Mouse (Mus musculus) E14TG2a.4 (cell line): ENCODE data around the gene Kcnab1.

ENCODE experiments used
- H3K27me3 ChIP-seq: 2 replicates; pipeline ENCODE4 v1.6.1; 2014; ENCODE audit warnings: low read length, control low read depth; ENCODE audit not compliant: insufficient read depth
- H3K36me3 ChIP-seq: 2 replicates; pipeline ENCODE4 v1.6.1; 2014; ENCODE audit warnings: low read length, control low read depth; ENCODE audit not compliant: insufficient read depth
- H3K4me1 ChIP-seq: replicated peaks from 2 replicates; pipeline ENCODE4 v1.6.1; 2014; ENCODE audit warnings: low read depth, low read length, control low read depth
- H3K4me3 ChIP-seq: replicated peaks from 2 replicates; pipeline ENCODE4 v1.5.1; 2014; ENCODE audit warnings: mild to moderate bottlenecking, low read length
- H3K9me3 ChIP-seq: 2 replicates; pipeline ENCODE4 v1.6.1; 2014; ENCODE audit warnings: low read length, control low read depth
- CTCF ChIP-seq: conservative IDR thresholded peaks from 2 replicates; pipeline ENCODE4 v1.5.1; 2014; ENCODE audit warnings: low read length
- NANOG ChIP-seq: IDR thresholded peaks from 2 replicates; pipeline ENCODE4 v1.6.1; 2014; ENCODE audit warnings: borderline replicate concordance, low read length, mixed read lengths
- POU5F1 ChIP-seq: IDR thresholded peaks from 2 replicates; pipeline ENCODE4 v1.6.1; 2014; ENCODE audit warnings: low read length, borderline replicate concordance

The Kcnab1 gene

GRCm38 (mm10) chr3:65374729-65375128, 265.5 kb downstream of the Kcnab1 start:
- H3K27me3 ChIP-seq = no peaks in the 10 kb centered on the region
- TF ChIP-seq NANOG = no peak
- peaks cover 25% of the 10 kb centered on the region for H3K4me1 ChIP-seq
- H3K4me3 ChIP-seq = no peak overlapping the region
- H3K9me3 ChIP-seq = peaks cover 4% of the 10 kb centered on the region; the same call in 1 of the 2 replicates
- H3K36me3 ChIP-seq = peaks cover 76% of the 10 kb centered on the region

GRCm38 (mm10) chr3:65378724-65379123, 269.5 kb downstream of the Kcnab1 start:
- Histone ChIP-seq H3K27me3 (no peaks in the 10 kb centered on the region), H3K9me3 (no peaks in the 10 kb centered on the region), H3K4me1 (peaks cover 18% of the 10 kb centered on the region), H3K36me3 (peaks cover 76% of the 10 kb centered on the region), H3K4me3 (no peak overlapping the region)
- no peak for TF ChIP-seq CTCF
- no peak for TF ChIP-seq POU5F1
- TF ChIP-seq NANOG = no peak

- no peak overlapping the region for H3K4me3 ChIP-seq
- H3K4me1 ChIP-seq = peaks cover 6% of the 10 kb centered on the region
- H3K27me3 ChIP-seq = no peaks in the 10 kb centered on the region
- TF ChIP-seq POU5F1 (no peak), CTCF (peak; percentile 80)
- H3K36me3 ChIP-seq = peaks cover 84% of the 10 kb centered on the region
- no peaks in the 10 kb centered on the region for H3K9me3 ChIP-seq
Observed at GRCm38 (mm10) chr3:65379884-65380539, 270.8 kb downstream of the Kcnab1 start.

GRCm38 (mm10) chr3:65381094-65381493, 271.9 kb downstream of the Kcnab1 start:
- TF ChIP-seq POU5F1 (no peak), CTCF (no peak), NANOG (no peak)
- Histone ChIP-seq H3K27me3 (no peaks in the 10 kb centered on the region), H3K9me3 (no peaks in the 10 kb centered on the region), H3K4me3 (no peak overlapping the region), H3K36me3 (peaks cover 86% of the 10 kb centered on the region), H3K4me1 (no peaks in the 10 kb centered on the region; the same call in 1 of the 2 replicates)

- H3K36me3 ChIP-seq = peaks cover 97% of the 10 kb centered on the region
- no peaks in the 10 kb centered on the region for H3K9me3 ChIP-seq
- no peak overlapping the region for H3K4me3 ChIP-seq
- H3K27me3 ChIP-seq = no peaks in the 10 kb centered on the region
- no peak for TF ChIP-seq CTCF
- no peak for TF ChIP-seq POU5F1
- no peak for TF ChIP-seq NANOG
- H3K4me1 ChIP-seq = no peaks in the 10 kb centered on the region; the same call in 1 of the 2 replicates
Observed at GRCm38 (mm10) chr3:65384431-65384830, 275.2 kb downstream of the Kcnab1 start.

- TF ChIP-seq CTCF (no peak), POU5F1 (no peak), NANOG (no peak)
- Histone ChIP-seq H3K9me3 (no peaks in the 10 kb centered on the region), H3K36me3 (peaks cover 98% of the 10 kb centered on the region), H3K4me3 (no peak overlapping the region), H3K4me1 (peaks cover 9% of the 10 kb centered on the region; the same call in 1 of the 2 replicates), H3K27me3 (no peaks in the 10 kb centered on the region)
Observed at GRCm38 (mm10) chr3:65385771-65386170, 276.6 kb downstream of the Kcnab1 start.

- Histone ChIP-seq H3K9me3 (no peaks in the 10 kb centered on the region), H3K4me3 (peak overlapping the region; percentile 94), H3K27me3 (no peaks in the 10 kb centered on the region), H3K36me3 (peaks cover 48% of the 10 kb centered on the region), H3K4me1 (peaks cover 41% of the 10 kb centered on the region)
- TF ChIP-seq POU5F1 (no peak), NANOG (no peak), CTCF (no peak)
Observed at GRCm38 (mm10) chr3:65391222-65391783, 282.1 kb downstream of the Kcnab1 start.

- TF ChIP-seq CTCF (no peak), POU5F1 (no peak), NANOG (no peak)
- no peaks in the 10 kb centered on the region for H3K27me3 ChIP-seq
- peaks cover 42% of the 10 kb centered on the region for H3K36me3 ChIP-seq
- peak overlapping the region; percentile 94 for H3K4me3 ChIP-seq
- H3K9me3 ChIP-seq = no peaks in the 10 kb centered on the region
- H3K4me1 ChIP-seq = peaks cover 41% of the 10 kb centered on the region
Observed at GRCm38 (mm10) chr3:65391784-65392420, 282.7 kb downstream of the Kcnab1 start.
